Mouse (Mus musculus) lung, adult 2 months (tissue): ENCODE data around the gene Dock10.

Source experiments
- CTCF ChIP-seq: fragments of 200-500 bp; IDR thresholded peaks from 2 replicates; pipeline ENCODE4 v1.5.1; 2011; ENCODE audit warnings: mild to moderate bottlenecking, low read length, control low read depth; ENCODE audit not compliant: insufficient read depth
- POLR2A ChIP-seq: fragments of 200-500 bp; IDR thresholded peaks from 2 replicates; pipeline ENCODE4 v1.6.1; 2011; ENCODE audit warnings: low read depth, mild to moderate bottlenecking, control low read depth, low read length, borderline replicate concordance; ENCODE audit errors: extremely low read depth

GRCm38 (mm10) chr1:80616671-80617070 lies 141.7 kb downstream of the Dock10 start:
- no peak for TF ChIP-seq CTCF
- no peak for TF ChIP-seq POLR2A
